ENCODE assay signal across 7 mouse cellular contexts in genomic region chr2:70126783-70127182, GRCm38 (mm10).
DNase-seq lines count a peak whose midpoint lies in the region; ATAC-seq and TF ChIP-seq lines count a peak whose summit lies in the region.

No protein-coding gene starts in this region.

- ATAC-seq in limb, embryonic 12.5 days (ENCODE audit: insufficient number of reproducible peaks, insufficient read depth, low FRiP score, low TSS enrichment, low read depth), result no peak

- H3K9ac ChIP-seq in limb, embryonic 12.5 days (replicated peaks), result no peak overlapping the region

- WGBS in embryonic facial prominence, embryonic 10.5 days, result under 1% methylated on average over 13 of the region's 13 CpGs
- WGBS in limb, embryonic 12.5 days, result under 1% methylated on average over 13 of the region's 13 CpGs

- peak; percentile 85 for DNase-seq in adrenal gland, postnatal 10 days
- DNase-seq in embryonic facial prominence, embryonic 10.5 days (ENCODE audit: low spot score), result peak; percentile 88
- peak; percentile 53 for DNase-seq in heart, adult 8-10 months (ENCODE audit: low spot score)
- DNase-seq in kidney, adult 8-10 months, result peak; percentile 32 to 69
- DNase-seq in spleen, postnatal 4 days (ENCODE audit: low spot score in 2 of 2), result peak; percentile 55 to 87

- peaks cover 62% of the 10 kb centered on the region for H3K27me3 ChIP-seq in embryonic facial prominence, embryonic 10.5 days (replicated peaks; ENCODE audit: low read depth, poor library complexity, severe bottlenecking)
- H3K27me3 ChIP-seq in limb, embryonic 12.5 days, result peaks cover 46% of the 10 kb centered on the region
- H3K27me3 ChIP-seq in myocyte (ENCODE audit: control insufficient read depth, insufficient read depth, insufficient read length), result no peaks in the 10 kb centered on the region

- no peak overlapping the region for H3K27ac ChIP-seq in embryonic facial prominence, embryonic 10.5 days (replicated peaks)
- H3K27ac ChIP-seq in limb, embryonic 12.5 days, result no peak overlapping the region

- TF ChIP-seq POLR2A in myocyte (IDR thresholded peaks at IDR 0.05; ENCODE audit: insufficient read length, low read depth), result no peak

- peak overlapping the region; percentile 37 for H3K4me2 ChIP-seq in limb, embryonic 12.5 days
- H3K4me2 ChIP-seq in myocyte (ENCODE audit: low read depth), result peak overlapping the region; percentile 66

- peak overlapping the region; percentile 31; the same call in 1 of the 2 replicates for H3K4me3 ChIP-seq in embryonic facial prominence, embryonic 10.5 days
- H3K4me3 ChIP-seq in limb, embryonic 12.5 days (replicated peaks), result no peak overlapping the region
- H3K4me3 ChIP-seq in myocyte, result no peak overlapping the region

- peaks cover 11% of the 10 kb centered on the region for H3K4me1 ChIP-seq in embryonic facial prominence, embryonic 10.5 days
- peaks cover 7% of the 10 kb centered on the region; the same call in 1 of the 2 replicates for H3K4me1 ChIP-seq in limb, embryonic 12.5 days (replicated peaks)

- no peak overlapping the region for H3ac ChIP-seq in myocyte (ENCODE audit: control insufficient read depth, insufficient read length)

- no peaks in the 10 kb centered on the region for H3K79me2 ChIP-seq in myocyte (ENCODE audit: control insufficient read depth, insufficient read depth)

- no peaks in the 10 kb centered on the region for H3K9me3 ChIP-seq in embryonic facial prominence, embryonic 10.5 days
- H3K9me3 ChIP-seq in limb, embryonic 12.5 days, result no peaks in the 10 kb centered on the region

- no peaks in the 10 kb centered on the region for H3K36me3 ChIP-seq in embryonic facial prominence, embryonic 10.5 days (replicated peaks)
- no peaks in the 10 kb centered on the region for H3K36me3 ChIP-seq in limb, embryonic 12.5 days
- H3K36me3 ChIP-seq in myocyte (ENCODE audit: control insufficient read depth, insufficient read depth), result no peaks in the 10 kb centered on the region

TF ChIP-seq in myocyte, 11 proteins besides CTCF, POLR2A, EP300 and RAD21:
- TF ChIP-seq TCF12 (IDR thresholded peaks at IDR 0.05; ENCODE audit: insufficient read depth, poor library complexity, severe bottlenecking) (no peak), CEBPB (IDR thresholded peaks at IDR 0.05; ENCODE audit: insufficient read depth, poor library complexity, severe bottlenecking) (0 out of 2 replicates have a peak, but pooled peaks have one; percentile 35), USF1 (IDR thresholded peaks at IDR 0.05; ENCODE audit: low read depth) (no peak), REST (IDR thresholded peaks at IDR 0.05; ENCODE audit: insufficient read depth, insufficient read length) (no peak)
TF ChIP-seq in myocyte: peak in this region for 1.
